Mouse (Mus musculus): ENCODE data around the gene Dcakd. TPM values are rescaled to one million over a fixed set of nuclear protein-coding genes. Genes with fewer than 3 reads are reported as not detected.

Gene Dcakd
- polyA plus RNA-seq, 1 experiment from 2014 or later = 36.8 TPM

GRCm38 (mm10) chr11:103073671-103074070 is 45.5 kb upstream of the Dcakd start:
- Histone ChIP-seq H3K27me3 (ENCODE audit: control insufficient read depth, insufficient read depth, low read length) (no peaks in the 10 kb centered on the region), H3K27ac (replicated peaks) (no peak overlapping the region), H3K36me3 (ENCODE audit: control insufficient read depth, insufficient read depth, low read length) (peaks cover 15% of the 10 kb centered on the region; the same call in 1 of the 2 replicates), H3K9ac (ENCODE audit: low read length) (no peak overlapping the region), H3K4me1 (replicated peaks; ENCODE audit: control insufficient read depth, insufficient read depth) (no peaks in the 10 kb centered on the region), H3K9me3 (ENCODE audit: control insufficient read depth, low read length) (no peaks in the 10 kb centered on the region), H3K4me2 (replicated peaks; ENCODE audit: low read depth) (no peak overlapping the region), H3K4me3 (ENCODE audit: low read depth, low read length) (no peak overlapping the region)
- no peak for TF ChIP-seq EP300 (optimal IDR thresholded peaks at IDR 0.05)
- TF ChIP-seq CTCF (IDR thresholded peaks at IDR 0.05; ENCODE audit: low read depth) = no peak
- DNase-seq (ENCODE audit: low spot score) = no peak
- whole genome bisulfite sequencing = 81% methylated on average over 7 of the region's 7 CpGs
- no peak for ATAC-seq (ENCODE audit: low FRiP score, low TSS enrichment)

DNA sequence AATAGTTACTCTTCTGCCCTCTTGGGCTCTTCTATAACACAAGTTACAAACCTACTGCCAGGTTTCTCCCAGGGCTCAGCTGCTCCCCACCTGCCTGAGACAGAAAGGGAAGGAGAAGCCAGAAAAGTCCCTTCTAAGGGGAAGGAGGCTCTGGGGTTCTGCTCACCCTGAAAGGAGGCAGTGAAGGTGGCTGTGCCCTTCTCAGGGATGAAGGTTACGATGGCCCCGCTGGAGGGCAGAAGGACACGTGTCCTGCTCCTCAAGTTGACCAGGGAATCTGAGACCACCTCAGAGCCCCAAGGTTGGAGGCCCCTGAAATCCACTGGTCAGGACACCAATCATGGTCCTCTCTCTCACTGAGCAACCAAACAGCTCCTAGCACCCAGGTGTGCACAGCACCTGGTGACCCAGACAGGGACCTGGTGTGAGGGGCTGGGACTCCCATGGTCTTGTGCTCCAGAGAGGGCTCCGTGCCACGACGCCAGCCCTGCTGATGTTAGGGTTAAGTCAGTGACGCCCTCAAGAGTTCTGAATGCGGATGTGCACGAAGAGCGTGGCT is 42.3 kb upstream of the Dcakd start:
- DNase-seq (ENCODE audit: low spot score) = no peak
- ATAC-seq (ENCODE audit: low FRiP score, low TSS enrichment) = no peak
- no peak for TF ChIP-seq EP300 (optimal IDR thresholded peaks at IDR 0.05)
- TF ChIP-seq CTCF (IDR thresholded peaks at IDR 0.05; ENCODE audit: low read depth) = no peak
- no peak overlapping the region for H3K4me2 ChIP-seq (replicated peaks; ENCODE audit: low read depth)
- H3K9me3 ChIP-seq (ENCODE audit: control insufficient read depth, low read length) = no peaks in the 10 kb centered on the region
- no peak overlapping the region for H3K27ac ChIP-seq (replicated peaks)
- 94% methylated on average over 10 of the region's 10 CpGs for WGBS
- no peaks in the 10 kb centered on the region for H3K27me3 ChIP-seq (ENCODE audit: control insufficient read depth, insufficient read depth, low read length)
- peaks cover 25% of the 10 kb centered on the region for H3K36me3 ChIP-seq (ENCODE audit: control insufficient read depth, insufficient read depth, low read length)
- no peak overlapping the region for H3K9ac ChIP-seq (ENCODE audit: low read length)
- no peaks in the 10 kb centered on the region for H3K4me1 ChIP-seq (replicated peaks; ENCODE audit: control insufficient read depth, insufficient read depth)
- no peak overlapping the region for H3K4me3 ChIP-seq (ENCODE audit: low read depth, low read length)

DNA sequence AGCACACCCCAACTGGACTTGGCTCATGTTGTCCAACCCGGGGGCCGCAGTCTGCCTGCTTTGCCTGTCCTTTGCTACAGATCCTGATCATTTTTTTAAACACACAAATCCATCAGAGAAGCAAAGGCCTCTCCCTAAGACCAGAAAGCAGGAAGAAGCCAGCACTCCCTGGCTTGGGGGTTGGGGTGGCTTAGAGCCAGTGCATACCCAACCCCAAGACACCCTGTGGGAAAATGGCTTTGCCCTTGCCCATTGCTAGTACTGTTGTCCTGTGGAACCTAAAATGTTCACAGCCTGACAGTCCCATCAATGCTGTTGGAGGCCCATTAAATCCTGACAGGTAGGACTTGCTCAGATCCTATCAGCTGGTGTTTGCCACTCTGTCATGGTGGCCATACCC is 41.6 kb upstream of the Dcakd start:
- no peaks in the 10 kb centered on the region for H3K4me1 ChIP-seq (replicated peaks; ENCODE audit: control insufficient read depth, insufficient read depth)
- TF ChIP-seq CTCF (IDR thresholded peaks at IDR 0.05; ENCODE audit: low read depth) (no peak), EP300 (optimal IDR thresholded peaks at IDR 0.05) (no peak)
- H3K27ac ChIP-seq (replicated peaks) = no peak overlapping the region
- no peak overlapping the region for H3K9ac ChIP-seq (ENCODE audit: low read length)
- H3K4me2 ChIP-seq (replicated peaks; ENCODE audit: low read depth) = no peak overlapping the region
- no peaks in the 10 kb centered on the region for H3K9me3 ChIP-seq (ENCODE audit: control insufficient read depth, low read length)
- no peak overlapping the region for H3K4me3 ChIP-seq (ENCODE audit: low read depth, low read length)
- WGBS = 97% methylated on average over 2 of the region's 2 CpGs
- ATAC-seq (ENCODE audit: low FRiP score, low TSS enrichment) = no peak
- H3K27me3 ChIP-seq (ENCODE audit: control insufficient read depth, insufficient read depth, low read length) = no peaks in the 10 kb centered on the region
- no peak for DNase-seq (ENCODE audit: low spot score)
- peaks cover 30% of the 10 kb centered on the region for H3K36me3 ChIP-seq (ENCODE audit: control insufficient read depth, insufficient read depth, low read length)

- no peaks in the 10 kb centered on the region for H3K27me3 ChIP-seq (ENCODE audit: control insufficient read depth, insufficient read depth, low read length)
- no peak overlapping the region for H3K27ac ChIP-seq (replicated peaks)
- H3K4me1 ChIP-seq (replicated peaks; ENCODE audit: control insufficient read depth, insufficient read depth) = no peaks in the 10 kb centered on the region
- no peak overlapping the region for H3K4me2 ChIP-seq (replicated peaks; ENCODE audit: low read depth)
- no peaks in the 10 kb centered on the region for H3K9me3 ChIP-seq (ENCODE audit: control insufficient read depth, low read length)
- no peak for ATAC-seq (ENCODE audit: low FRiP score, low TSS enrichment)
- no peak overlapping the region for H3K9ac ChIP-seq (ENCODE audit: low read length)
- no peak for DNase-seq (ENCODE audit: low spot score)
- no peak overlapping the region for H3K4me3 ChIP-seq (ENCODE audit: low read depth, low read length)
- TF ChIP-seq EP300 (optimal IDR thresholded peaks at IDR 0.05) (no peak), CTCF (IDR thresholded peaks at IDR 0.05; ENCODE audit: low read depth) (no peak)
- H3K36me3 ChIP-seq (ENCODE audit: control insufficient read depth, insufficient read depth, low read length) = peaks cover 38% of the 10 kb centered on the region
- 95% methylated on average over 11 of the region's 11 CpGs for WGBS
These were observed 40.8 kb upstream of the Dcakd start for GRCm38 (mm10) chr11:103068884-103069283.

- no peak overlapping the region for H3K27ac ChIP-seq (replicated peaks)
- 86% methylated on average over 4 of the region's 4 CpGs for WGBS
- DNase-seq (ENCODE audit: low spot score) (no peak), ATAC-seq (ENCODE audit: low FRiP score, low TSS enrichment) (no peak)
- no peak overlapping the region for H3K9ac ChIP-seq (ENCODE audit: low read length)
- H3K4me3 ChIP-seq (ENCODE audit: low read depth, low read length) = no peak overlapping the region
- no peaks in the 10 kb centered on the region for H3K4me1 ChIP-seq (replicated peaks; ENCODE audit: control insufficient read depth, insufficient read depth)
- H3K9me3 ChIP-seq (ENCODE audit: control insufficient read depth, low read length) = no peaks in the 10 kb centered on the region
- H3K4me2 ChIP-seq (replicated peaks; ENCODE audit: low read depth) = no peak overlapping the region
- TF ChIP-seq EP300 (optimal IDR thresholded peaks at IDR 0.05) = no peak
- TF ChIP-seq CTCF (IDR thresholded peaks at IDR 0.05; ENCODE audit: low read depth) = no peak
- H3K36me3 ChIP-seq (ENCODE audit: control insufficient read depth, insufficient read depth, low read length) = peaks cover 38% of the 10 kb centered on the region
- H3K27me3 ChIP-seq (ENCODE audit: control insufficient read depth, insufficient read depth, low read length) = no peaks in the 10 kb centered on the region
These were observed 40.1 kb upstream of the Dcakd start for GRCm38 (mm10) chr11:103068272-103068671.

GRCm38 (mm10) chr11:103067457-103068001 is 39.4 kb upstream of the Dcakd start:
- Histone ChIP-seq H3K4me1 (replicated peaks; ENCODE audit: control insufficient read depth, insufficient read depth) (no peaks in the 10 kb centered on the region), H3K4me3 (ENCODE audit: low read depth, low read length) (no peak overlapping the region), H3K4me2 (replicated peaks; ENCODE audit: low read depth) (no peak overlapping the region), H3K9ac (ENCODE audit: low read length) (no peak overlapping the region), H3K9me3 (ENCODE audit: control insufficient read depth, low read length) (no peaks in the 10 kb centered on the region), H3K27me3 (ENCODE audit: control insufficient read depth, insufficient read depth, low read length) (no peaks in the 10 kb centered on the region), H3K36me3 (ENCODE audit: control insufficient read depth, insufficient read depth, low read length) (peaks cover 38% of the 10 kb centered on the region), H3K27ac (replicated peaks) (no peak overlapping the region)
- no peak for DNase-seq (ENCODE audit: low spot score)
- peak; percentile 16; the same call in 1 of the 2 replicates for ATAC-seq (ENCODE audit: low FRiP score, low TSS enrichment)
- no peak for TF ChIP-seq CTCF (IDR thresholded peaks at IDR 0.05; ENCODE audit: low read depth)
- TF ChIP-seq EP300 (optimal IDR thresholded peaks at IDR 0.05) = no peak
- WGBS = 57% methylated on average over 8 of the region's 8 CpGs

All from stomach, postnatal 0 days (tissue).